8 mouse cellular contexts compared by ENCODE assay signal in the genomic region with DNA sequence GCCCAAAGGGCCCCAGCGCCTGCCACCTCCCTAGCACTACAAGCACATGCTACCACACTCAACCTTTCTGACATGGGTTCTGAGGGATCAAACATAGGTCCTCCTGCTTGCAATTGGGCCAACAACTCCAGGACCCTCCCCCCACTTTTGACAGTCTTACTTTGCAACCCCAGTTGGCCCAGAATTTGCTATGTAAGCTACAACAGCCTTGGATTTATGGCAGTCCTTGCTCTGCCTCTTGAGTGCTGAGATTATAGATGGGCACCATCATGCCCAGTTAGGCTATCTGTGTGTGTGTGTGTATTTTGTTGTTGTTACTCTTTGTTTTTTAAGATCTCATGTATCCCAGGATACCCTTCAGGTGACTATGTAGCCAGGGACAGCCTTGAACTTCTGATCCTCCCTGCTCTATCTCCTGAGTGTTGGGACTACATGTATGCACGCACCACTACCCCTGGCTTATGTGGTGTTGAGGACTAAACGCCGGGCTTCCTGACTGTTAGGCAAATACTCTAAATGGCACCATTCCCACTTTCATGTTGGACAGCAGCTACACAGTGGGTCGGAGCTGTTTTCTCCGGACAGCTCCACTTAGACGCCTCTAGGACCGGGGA. TPM values are rescaled to one million over a fixed set of nuclear protein-coding genes. Genes with fewer than 3 reads are reported as not detected.
DNase-seq lines count a peak whose midpoint lies in the region; ATAC-seq and TF ChIP-seq lines count a peak whose summit lies in the region.

No protein-coding gene starts in this region.

- H3K4me1 ChIP-seq in lung, adult 2 months (ENCODE audit: control insufficient read depth, insufficient read depth, low read length): peaks cover 65% of the 10 kb centered on the region
- H3K4me1 ChIP-seq in embryonic facial prominence, embryonic 15.5 days: peaks cover 61% of the 10 kb centered on the region
- peaks cover 16% of the 10 kb centered on the region; the same call in 1 of the 2 replicates for H3K4me1 ChIP-seq in intestine, postnatal 0 days (replicated peaks; ENCODE audit: control insufficient read depth, insufficient read depth, low read length)
- peaks cover 38% of the 10 kb centered on the region for H3K4me1 ChIP-seq in neural tube, embryonic 12.5 days

- no peaks in the 10 kb centered on the region for H3K9me3 ChIP-seq in embryonic facial prominence, embryonic 15.5 days (replicated peaks)
- H3K9me3 ChIP-seq in intestine, postnatal 0 days (ENCODE audit: control insufficient read depth): no peaks in the 10 kb centered on the region
- no peaks in the 10 kb centered on the region for H3K9me3 ChIP-seq in neural tube, embryonic 12.5 days

- H3K9ac ChIP-seq in embryonic facial prominence, embryonic 15.5 days: peak overlapping the region; percentile 50; the same call in 1 of the 2 replicates
- H3K9ac ChIP-seq in intestine, postnatal 0 days (ENCODE audit: low read depth, low read length): peak overlapping the region; percentile 62
- peak overlapping the region; percentile 75; the same call in 1 of the 2 replicates for H3K9ac ChIP-seq in neural tube, embryonic 12.5 days

- no peaks in the 10 kb centered on the region for H3K36me3 ChIP-seq in embryonic facial prominence, embryonic 15.5 days
- H3K36me3 ChIP-seq in intestine, postnatal 0 days (ENCODE audit: control insufficient read depth, insufficient read depth): no peaks in the 10 kb centered on the region
- H3K36me3 ChIP-seq in neural tube, embryonic 12.5 days: no peaks in the 10 kb centered on the region

- no peak for TF ChIP-seq CTCF in lung, adult 2 months (IDR thresholded peaks at IDR 0.05; ENCODE audit: insufficient read depth, low read length)
- no peak for TF ChIP-seq CTCF in intestine, postnatal 0 days (IDR thresholded peaks at IDR 0.05; ENCODE audit: low read depth)

- DNase-seq in lung, adult 2 months: no peak
- no peak for DNase-seq in lung, postnatal 25 days (ENCODE audit: low spot score)
- DNase-seq in right cerebral cortex, postnatal 4 days: no peak
- no peak for DNase-seq in adipocyte (ENCODE audit: low spot score)
- no peak for DNase-seq in layer of hippocampus, adult 9-10 months (ENCODE audit: low spot score)

- WGBS in lung, adult 2 months: 12% methylated on average over 8 of the region's 8 CpGs
- WGBS in embryonic facial prominence, embryonic 15.5 days: 23% methylated on average over 8 of the region's 8 CpGs
- 13% methylated on average over 8 of the region's 8 CpGs for WGBS in intestine, postnatal 0 days
- WGBS in neural tube, embryonic 12.5 days: 27% methylated on average over 8 of the region's 8 CpGs

- no peak; the same call in 1 of the 2 replicates for ATAC-seq in embryonic facial prominence, embryonic 15.5 days (ENCODE audit: insufficient number of reproducible peaks, low FRiP score, low TSS enrichment, low read depth)
- no peak for ATAC-seq in intestine, postnatal 0 days
- peak; percentile 23 for ATAC-seq in neural tube, embryonic 12.5 days (ENCODE audit: low FRiP score, low read depth)

- TF ChIP-seq POLR2A in lung, adult 2 months (IDR thresholded peaks at IDR 0.05; ENCODE audit: borderline replicate concordance, extremely low read depth, low read depth, low read length): no peak

- peak overlapping the region; percentile 42 for H3K4me3 ChIP-seq in lung, adult 2 months (replicated peaks; ENCODE audit: extremely low read depth, low read depth, low read length)
- peak overlapping the region; percentile 60 for H3K4me3 ChIP-seq in embryonic facial prominence, embryonic 15.5 days (replicated peaks)
- H3K4me3 ChIP-seq in intestine, postnatal 0 days (ENCODE audit: low read depth, low read length): peak overlapping the region; percentile 71
- peak overlapping the region; percentile 63 for H3K4me3 ChIP-seq in neural tube, embryonic 12.5 days

- H3K27me3 ChIP-seq in embryonic facial prominence, embryonic 15.5 days: no peaks in the 10 kb centered on the region
- no peaks in the 10 kb centered on the region for H3K27me3 ChIP-seq in intestine, postnatal 0 days (replicated peaks; ENCODE audit: control insufficient read depth, insufficient read depth, low read length)
- H3K27me3 ChIP-seq in neural tube, embryonic 12.5 days (replicated peaks): no peaks in the 10 kb centered on the region

- peak overlapping the region; percentile 58 for H3K27ac ChIP-seq in embryonic facial prominence, embryonic 15.5 days (replicated peaks)
- H3K27ac ChIP-seq in intestine, postnatal 0 days (ENCODE audit: low read depth, low read length): peak overlapping the region; percentile 46; the same call in 1 of the 2 replicates
- no peak overlapping the region for H3K27ac ChIP-seq in neural tube, embryonic 12.5 days

- H3K4me2 ChIP-seq in embryonic facial prominence, embryonic 15.5 days (replicated peaks): peak overlapping the region; percentile 84
- H3K4me2 ChIP-seq in intestine, postnatal 0 days (replicated peaks; ENCODE audit: low read depth): peak overlapping the region; percentile 98
- peak overlapping the region; percentile 95 for H3K4me2 ChIP-seq in neural tube, embryonic 12.5 days (replicated peaks)

RNA-seq across cellular contexts. Expression of a gene that starts 2.4 kb away (rescaled TPM):
- polyA plus RNA-seq in lung, adult 2 months (2012; rRNA removed): 75.7 and 93.4 TPM in 2 replicates
- polyA plus RNA-seq in embryonic facial prominence, embryonic 15.5 days (2015; fragmentation: Nextera tagmentation; extraction: Ambion mirVana): 2.9 and 3.4 TPM in 2 replicates
- polyA plus RNA-seq in intestine, postnatal 0 days (2015; fragmentation: Nextera tagmentation; extraction: Ambion mirVana): 2.5 and 2.6 TPM in 2 replicates
- polyA plus RNA-seq in neural tube, embryonic 12.5 days (2016; fragmentation: Nextera tagmentation; extraction: Ambion mirVana): 1.9 and 2.3 TPM in 2 replicates

RNA-seq across cellular contexts. Expression of a gene that starts 25.2 kb away (rescaled TPM):
- 7.2 and 9.0 TPM in 2 replicates for polyA plus RNA-seq in lung, adult 2 months (2012; rRNA removed)
- polyA plus RNA-seq in embryonic facial prominence, embryonic 15.5 days (2015; fragmentation: Nextera tagmentation; extraction: Ambion mirVana): 4.2 and 4.6 TPM in 2 replicates
- polyA plus RNA-seq in intestine, postnatal 0 days (2015; fragmentation: Nextera tagmentation; extraction: Ambion mirVana): 0.76 and 1.4 TPM in 2 replicates
- 0.20 and 0.33 TPM in 2 replicates for polyA plus RNA-seq in neural tube, embryonic 12.5 days (2016; fragmentation: Nextera tagmentation; extraction: Ambion mirVana)

RNA-seq across cellular contexts. Expression of a gene that starts 27.5 kb away (rescaled TPM):
- polyA plus RNA-seq in lung, adult 2 months (2012; rRNA removed): 0.33 TPM in 1 of 2 replicates, not detected in the other
- polyA plus RNA-seq in embryonic facial prominence, embryonic 15.5 days (2015; fragmentation: Nextera tagmentation; extraction: Ambion mirVana): 24.0 and 32.3 TPM in 2 replicates
- 15.8 and 18.1 TPM in 2 replicates for polyA plus RNA-seq in intestine, postnatal 0 days (2015; fragmentation: Nextera tagmentation; extraction: Ambion mirVana)
- 0.13 TPM in 1 of 2 replicates, not detected in the other for polyA plus RNA-seq in neural tube, embryonic 12.5 days (2016; fragmentation: Nextera tagmentation; extraction: Ambion mirVana)

RNA-seq across cellular contexts. Expression of a gene that starts 28.7 kb away (rescaled TPM):
- 51.7 and 61.9 TPM in 2 replicates for polyA plus RNA-seq in lung, adult 2 months (2012; rRNA removed)
- 97.5 and 100 TPM in 2 replicates for polyA plus RNA-seq in embryonic facial prominence, embryonic 15.5 days (2015; fragmentation: Nextera tagmentation; extraction: Ambion mirVana)
- 181 and 184 TPM in 2 replicates for polyA plus RNA-seq in intestine, postnatal 0 days (2015; fragmentation: Nextera tagmentation; extraction: Ambion mirVana)
- polyA plus RNA-seq in neural tube, embryonic 12.5 days (2016; fragmentation: Nextera tagmentation; extraction: Ambion mirVana): 124 and 127 TPM in 2 replicates

RNA-seq across cellular contexts. Expression of a gene that starts 43.1 kb away (rescaled TPM):
- 2.7 and 3.3 TPM in 2 replicates for polyA plus RNA-seq in lung, adult 2 months (2012; rRNA removed)
- polyA plus RNA-seq in embryonic facial prominence, embryonic 15.5 days (2015; fragmentation: Nextera tagmentation; extraction: Ambion mirVana): 3.8 and 4.2 TPM in 2 replicates
- 1.1 and 1.3 TPM in 2 replicates for polyA plus RNA-seq in intestine, postnatal 0 days (2015; fragmentation: Nextera tagmentation; extraction: Ambion mirVana)
- polyA plus RNA-seq in neural tube, embryonic 12.5 days (2016; fragmentation: Nextera tagmentation; extraction: Ambion mirVana): 7.2 and 7.8 TPM in 2 replicates

Comparison
In these comparisons a context has a peak if more than half of its experiments do, and no peak if none do; other contexts are left out.
1. RNA of a gene that starts 2.4 kb away (polyA plus RNA-seq): 75.7 to 93.4 TPM in lung, adult 2 months; 2.9 to 3.4 TPM in embryonic facial prominence, embryonic 15.5 days, 2.5 to 2.6 TPM in intestine, postnatal 0 days and 1.9 to 2.3 TPM in neural tube, embryonic 12.5 days; every median in the first group is over 10 times any median in the second.
2. RNA of a gene that starts 27.5 kb away (polyA plus RNA-seq): 24.0 to 32.3 TPM in embryonic facial prominence, embryonic 15.5 days and 15.8 to 18.1 TPM in intestine, postnatal 0 days; 0.33 TPM in lung, adult 2 months and 0.13 TPM in neural tube, embryonic 12.5 days; every median in the first group is over 10 times any median in the second.
3. Peak in every context shown above with its lines, with median percentiles within 50 percentile points of each other: H3K4me3 ChIP-seq, H3K4me2 ChIP-seq and H3K9ac ChIP-seq.